11 mouse cellular contexts compared by ENCODE assay signal in genomic region chr11:98850100-98851093, GRCm38 (mm10). TPM values are rescaled to one million over a fixed set of nuclear protein-coding genes. Genes with fewer than 3 reads are reported as not detected.
A peak's percentile ranks its signal among the peaks of the same experiment; 100 is the strongest.
DNase-seq lines count a peak whose midpoint lies in the region; ATAC-seq and TF ChIP-seq lines count a peak whose summit lies in the region.
"Had no signal": no experiment of that assay in that cellular context is flagged by ENCODE, and none has a peak within 500 bp of the region (broad histone marks: within the 10 kb centered on the region; RNA-seq: fewer than 3 reads in every experiment).

No protein-coding gene starts in this region.

- no peaks in the 10 kb centered on the region for H3K9me3 ChIP-seq in lung, postnatal 0 days (ENCODE audit: low read length)
- H3K9me3 ChIP-seq in forebrain, embryonic 11.5 days (ENCODE audit: control insufficient read depth, low read length), result no peaks in the 10 kb centered on the region
- no peaks in the 10 kb centered on the region for H3K9me3 ChIP-seq in limb, embryonic 13.5 days
- H3K9me3 ChIP-seq: embryonic facial prominence, embryonic 12.5 days had no signal

- no peak overlapping the region for H3K27ac ChIP-seq in lung, postnatal 0 days (ENCODE audit: low read length)
- no peak overlapping the region for H3K27ac ChIP-seq in forebrain, embryonic 11.5 days (ENCODE audit: low read depth, low read length)
- no peak overlapping the region for H3K27ac ChIP-seq in limb, embryonic 13.5 days
- H3K27ac ChIP-seq: embryonic facial prominence, embryonic 12.5 days had no signal

- H3K4me3 ChIP-seq in lung, postnatal 0 days (ENCODE audit: low read depth, low read length), result no peak overlapping the region
- no peak overlapping the region for H3K4me3 ChIP-seq in forebrain, embryonic 11.5 days (ENCODE audit: low read depth, low read length)
- H3K4me3 ChIP-seq in limb, embryonic 13.5 days, result no peak overlapping the region
- H3K4me3 ChIP-seq: embryonic facial prominence, embryonic 12.5 days had no signal

- TF ChIP-seq EP300 in lung, postnatal 0 days (IDR thresholded peaks at IDR 0.05), result no peak

- TF ChIP-seq CTCF in lung, postnatal 0 days (IDR thresholded peaks at IDR 0.05), result no peak

- H3K27me3 ChIP-seq in lung, postnatal 0 days (replicated peaks; ENCODE audit: insufficient read depth, low read length), result no peaks in the 10 kb centered on the region
- H3K27me3 ChIP-seq in forebrain, embryonic 11.5 days (ENCODE audit: control insufficient read depth, insufficient read depth, low read length), result no peaks in the 10 kb centered on the region; the same call in 1 of the 2 replicates
- peaks cover 3% of the 10 kb centered on the region; the same call in 1 of the 2 replicates for H3K27me3 ChIP-seq in limb, embryonic 13.5 days

- no peak for DNase-seq in lung, postnatal 0 days (ENCODE audit: low spot score)
- no peak for DNase-seq in lung, postnatal 25 days (ENCODE audit: low spot score)
- DNase-seq in forebrain, embryonic 11.5 days (ENCODE audit: low spot score), result no peak
- DNase-seq in retina, postnatal 7 days (ENCODE audit: low read depth, low spot score), result peak; percentile 43
- DNase-seq in cerebellum, adult 18-20 months, result no peak
- DNase-seq in heart, postnatal 4 days, result no peak
- DNase-seq in right cerebral cortex, postnatal 10 days (ENCODE audit: low spot score in 2 of 2), result no peak
- DNase-seq: liver; right cerebral cortex, adult 18-20 months had no signal

- no peaks in the 10 kb centered on the region for H3K36me3 ChIP-seq in lung, postnatal 0 days (ENCODE audit: insufficient read depth, low read length)
- no peaks in the 10 kb centered on the region for H3K36me3 ChIP-seq in forebrain, embryonic 11.5 days (ENCODE audit: control insufficient read depth, insufficient read depth, low read length)
- peaks cover 16% of the 10 kb centered on the region for H3K36me3 ChIP-seq in limb, embryonic 13.5 days
- H3K36me3 ChIP-seq: embryonic facial prominence, embryonic 12.5 days had no signal

- ATAC-seq in lung, postnatal 0 days, result no peak
- no peak for ATAC-seq in forebrain, embryonic 11.5 days (replicated peaks; ENCODE audit: low FRiP score)
- no peak for ATAC-seq in limb, embryonic 13.5 days (ENCODE audit: low FRiP score, low read depth)

- no peaks in the 10 kb centered on the region; the same call in 1 of the 2 replicates for H3K4me1 ChIP-seq in lung, postnatal 0 days (ENCODE audit: insufficient read depth, low read depth, low read length)
- peaks cover 11% of the 10 kb centered on the region; the same call in 1 of the 2 replicates for H3K4me1 ChIP-seq in forebrain, embryonic 11.5 days (replicated peaks; ENCODE audit: control insufficient read depth, insufficient read depth, low read length)
- peaks cover 45% of the 10 kb centered on the region for H3K4me1 ChIP-seq in limb, embryonic 13.5 days

- peak overlapping the region; percentile 19; the same call in 1 of the 2 replicates for H3K4me2 ChIP-seq in lung, postnatal 0 days (replicated peaks; ENCODE audit: low read depth, low read length)
- H3K4me2 ChIP-seq in forebrain, embryonic 11.5 days (ENCODE audit: low read depth, low read length, severe bottlenecking), result no peak overlapping the region
- H3K4me2 ChIP-seq in limb, embryonic 13.5 days (replicated peaks), result 0 out of 2 replicates have a peak overlapping the region, but pooled peaks have one; percentile 11

- H3K9ac ChIP-seq in lung, postnatal 0 days (replicated peaks; ENCODE audit: low read depth), result no peak overlapping the region
- H3K9ac ChIP-seq in forebrain, embryonic 11.5 days (ENCODE audit: low read length), result peak overlapping the region; percentile 3; the same call in 1 of the 2 replicates
- H3K9ac ChIP-seq in limb, embryonic 13.5 days, result peak overlapping the region; percentile 19; the same call in 1 of the 2 replicates
- H3K9ac ChIP-seq: embryonic facial prominence, embryonic 12.5 days had no signal

- WGBS in lung, postnatal 0 days, result 47% methylated on average over 26 of the region's 26 CpGs
- WGBS in forebrain, embryonic 11.5 days, result 70% methylated on average over 26 of the region's 26 CpGs
- 67% methylated on average over 26 of the region's 26 CpGs for WGBS in limb, embryonic 13.5 days

RNA-seq across cellular contexts. Expression of gene Wipf2, which starts 13.0 kb away (rescaled TPM):
- polyA plus RNA-seq in lung, postnatal 0 days (2015; fragmentation: Nextera tagmentation; extraction: Ambion mirVana), result 4.0 and 4.1 TPM in 2 replicates
- polyA plus RNA-seq in forebrain, embryonic 11.5 days (2014; fragmentation: Nextera tagmentation; extraction: Ambion mirVana), result 5.5 and 6.3 TPM in 2 replicates
- 4.9 and 5.4 TPM in 2 replicates for polyA plus RNA-seq in limb, embryonic 13.5 days (2015; fragmentation: Nextera tagmentation; extraction: Ambion mirVana)
- 10 to 100 TPM; 12.6 to 14.1 TPM for total RNA-seq in heart, postnatal 4 days (2021)

RNA-seq across cellular contexts. Expression of gene Rapgefl1, which starts 13.8 kb away (rescaled TPM):
- polyA plus RNA-seq in lung, postnatal 0 days (2015; fragmentation: Nextera tagmentation; extraction: Ambion mirVana), result 1.1 and 1.5 TPM in 2 replicates
- 2.0 and 2.5 TPM in 2 replicates for polyA plus RNA-seq in forebrain, embryonic 11.5 days (2014; fragmentation: Nextera tagmentation; extraction: Ambion mirVana)
- polyA plus RNA-seq in limb, embryonic 13.5 days (2015; fragmentation: Nextera tagmentation; extraction: Ambion mirVana), result 4.2 and 4.4 TPM in 2 replicates
- total RNA-seq in heart, postnatal 4 days (2021), result 1 to 10 TPM; 1.3 TPM

RNA-seq across cellular contexts. Expression of gene Casc3, which starts 45.7 kb away (rescaled TPM):
- polyA plus RNA-seq in lung, postnatal 0 days (2015; fragmentation: Nextera tagmentation; extraction: Ambion mirVana), result 22.7 and 22.9 TPM in 2 replicates
- polyA plus RNA-seq in forebrain, embryonic 11.5 days (2014; fragmentation: Nextera tagmentation; extraction: Ambion mirVana), result 59.9 and 63.2 TPM in 2 replicates
- polyA plus RNA-seq in limb, embryonic 13.5 days (2015; fragmentation: Nextera tagmentation; extraction: Ambion mirVana), result 39.5 and 40.0 TPM in 2 replicates
- total RNA-seq in heart, postnatal 4 days (2021), result 10 to 100 TPM; 26.9 to 28.4 TPM

RNA-seq across cellular contexts. Expression of gene Msl1, which starts 55.1 kb away (rescaled TPM):
- polyA plus RNA-seq in lung, postnatal 0 days (2015; fragmentation: Nextera tagmentation; extraction: Ambion mirVana), result 16.3 and 21.3 TPM in 2 replicates
- polyA plus RNA-seq in forebrain, embryonic 11.5 days (2014; fragmentation: Nextera tagmentation; extraction: Ambion mirVana), result 24.0 and 28.4 TPM in 2 replicates
- 28.9 and 29.2 TPM in 2 replicates for polyA plus RNA-seq in limb, embryonic 13.5 days (2015; fragmentation: Nextera tagmentation; extraction: Ambion mirVana)
- 10 to 100 TPM; 67.8 to 71.5 TPM for total RNA-seq in heart, postnatal 4 days (2021)

RNA-seq across cellular contexts. Expression of gene Cdc6, which starts 57.2 kb away (rescaled TPM):
- 2.5 and 2.6 TPM in 2 replicates for polyA plus RNA-seq in lung, postnatal 0 days (2015; fragmentation: Nextera tagmentation; extraction: Ambion mirVana)
- 52.8 and 54.7 TPM in 2 replicates for polyA plus RNA-seq in forebrain, embryonic 11.5 days (2014; fragmentation: Nextera tagmentation; extraction: Ambion mirVana)
- polyA plus RNA-seq in limb, embryonic 13.5 days (2015; fragmentation: Nextera tagmentation; extraction: Ambion mirVana), result 31.4 and 32.3 TPM in 2 replicates
- 10 to 100 TPM in 1 of 2 experiments, 1 to 10 TPM in 1; 9.8 to 10.2 TPM for total RNA-seq in heart, postnatal 4 days (2021)
